Mouse (Mus musculus) thymus, adult 2 months (tissue): ENCODE measurements at regions not wholly inside any gene's neighbourhood (a gene's known extent, or its start where the extent isn't known, plus 50 kb on each side); places are given as distances from the start of the nearest gene placed in this dataset.

Source experiments
- DNase-seq: peaks from one replicate; pipeline ENCODE4 v3.0.0; 2021
- H3K27ac ChIP-seq: fragments of 200-500 bp; 2 replicates; pipeline ENCODE4 v1.5.1; 2012; ENCODE audit warnings: low read length, control low read depth; ENCODE audit not compliant: control insufficient read depth, insufficient read depth
- H3K27me3 ChIP-seq: fragments of 200-500 bp; 2 replicates; pipeline ENCODE4 v1.6.1; 2012; ENCODE audit warnings: mild to moderate bottlenecking, low read length, moderate library complexity, mixed read lengths; ENCODE audit not compliant: control insufficient read depth, insufficient read depth
- H3K36me3 ChIP-seq: fragments of 200-500 bp; 2 replicates; pipeline ENCODE4 v1.6.1; 2012; ENCODE audit warnings: mild to moderate bottlenecking, low read length, moderate library complexity; ENCODE audit not compliant: control insufficient read depth, insufficient read depth
- H3K4me1 ChIP-seq: fragments of 200-500 bp; replicated peaks from 2 replicates; pipeline ENCODE4 v1.6.1; 2012; ENCODE audit warnings: low read length; ENCODE audit not compliant: control insufficient read depth, insufficient read depth
- H3K4me3 ChIP-seq: fragments of 200-500 bp; 2 replicates; pipeline ENCODE4 v1.5.1; 2012; ENCODE audit warnings: mild to moderate bottlenecking, low read length, control low read depth, moderate library complexity; ENCODE audit not compliant: control insufficient read depth, insufficient read depth
- CTCF ChIP-seq: fragments of 200-500 bp; IDR thresholded peaks from 2 replicates; pipeline ENCODE4 v1.5.1; 2012; ENCODE audit warnings: mild to moderate bottlenecking, control low read depth, low read length, moderate library complexity, borderline replicate concordance; ENCODE audit not compliant: control insufficient read depth, poor library complexity, insufficient read depth; ENCODE audit errors: extremely low read depth
- POLR2A ChIP-seq: fragments of 200-500 bp; IDR thresholded peaks from 2 replicates; pipeline ENCODE4 v1.6.1; 2012; ENCODE audit warnings: mild to moderate bottlenecking, low read length, control low read depth, moderate library complexity; ENCODE audit not compliant: control insufficient read depth, poor library complexity, insufficient read depth; ENCODE audit errors: extremely low read depth
- WGBS: fragments of 180-500 bp; shearing (Covaris S2); methylation state at CpG from one replicate; pipeline ENCODE4 v1.1.7; 2018; 5-methylcytosine and 5-hydroxymethylcytosine counted together

DNA sequence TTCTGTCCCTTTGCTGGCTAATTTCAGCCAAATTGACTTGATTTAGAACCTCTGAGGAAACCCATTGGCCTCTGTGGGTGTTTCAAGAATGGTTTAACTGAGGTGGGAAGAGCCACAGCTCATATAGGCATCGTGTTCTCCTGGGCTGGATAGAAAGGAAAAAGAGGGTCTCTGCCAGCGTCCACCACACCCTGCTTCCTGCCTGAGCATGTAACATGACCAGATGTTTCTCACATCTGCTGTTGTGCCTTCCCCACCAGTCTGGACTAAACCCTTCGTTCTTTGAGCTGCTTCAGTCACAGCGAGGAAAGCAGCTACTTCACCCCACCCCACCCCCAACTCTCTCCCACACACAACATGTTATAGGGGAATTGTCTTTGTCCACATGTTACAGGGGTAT, 366.3 kb upstream of the Trib2 start:
- no peak for DNase-seq
- no peak overlapping the region for H3K27ac ChIP-seq
- whole genome bisulfite sequencing = 52% methylated on average over 4 of the region's 4 CpGs

DNA sequence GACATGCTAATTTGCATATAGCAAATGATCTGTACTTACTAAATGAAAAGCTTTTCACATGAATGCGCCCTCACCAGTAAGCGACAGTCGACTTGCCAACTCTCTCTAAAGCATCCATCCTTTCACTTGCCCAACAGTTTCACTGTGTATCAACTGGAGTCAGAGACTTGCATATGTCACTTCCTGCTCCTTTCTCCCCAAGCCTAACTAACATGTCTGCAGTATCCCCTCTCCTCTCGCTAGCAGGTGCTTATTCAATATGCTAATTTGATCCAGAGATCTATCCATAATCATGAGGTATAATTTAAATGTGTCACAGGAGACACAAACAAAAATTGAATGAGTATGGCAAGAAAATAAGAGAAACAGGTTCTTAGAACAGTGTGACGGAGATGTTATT, 364.9 kb upstream of the Trib2 start:
- TF ChIP-seq CTCF = no peak
- no peaks in the 10 kb centered on the region for H3K27me3 ChIP-seq
- no peak overlapping the region for H3K27ac ChIP-seq
- no peak overlapping the region for H3K4me3 ChIP-seq
- no peak for DNase-seq
- H3K36me3 ChIP-seq = no peaks in the 10 kb centered on the region
- WGBS = 95% methylated on average over 5 of the region's 5 CpGs
- peaks cover 9% of the 10 kb centered on the region for H3K4me1 ChIP-seq

More for the DNA sequence above, 366.3 kb upstream of the Trib2 start:
- no peak overlapping the region for H3K4me3 ChIP-seq
- no peak for TF ChIP-seq CTCF
- TF ChIP-seq POLR2A = no peak
- H3K4me1 ChIP-seq = peaks cover 9% of the 10 kb centered on the region
- H3K27me3 ChIP-seq = no peaks in the 10 kb centered on the region
- H3K36me3 ChIP-seq = no peaks in the 10 kb centered on the region

DNA sequence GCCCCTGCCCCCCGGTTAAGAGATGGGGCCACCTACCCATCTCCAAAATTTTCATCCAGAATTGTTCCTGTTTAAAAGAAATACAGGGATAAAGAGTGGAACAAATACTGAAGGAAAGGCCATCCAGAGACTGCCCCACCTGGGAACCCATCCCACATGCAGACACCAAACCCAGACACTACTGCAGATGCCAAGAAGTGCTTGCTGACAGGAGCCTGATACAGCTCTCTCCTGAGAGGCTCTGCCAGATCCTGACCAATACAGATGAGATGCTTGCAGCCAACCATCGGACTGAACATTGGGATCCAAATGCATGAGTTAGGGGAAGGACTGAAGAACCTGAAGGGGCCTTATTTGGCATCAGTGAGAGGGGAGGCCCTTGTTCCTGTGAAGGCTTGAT, 363.2 kb upstream of the Trib2 start:
- H3K27me3 ChIP-seq = no peaks in the 10 kb centered on the region
- WGBS = 99% methylated on average over 2 of the region's 2 CpGs
- H3K27ac ChIP-seq = no peak overlapping the region
- no peak for DNase-seq
- H3K4me3 ChIP-seq = no peak overlapping the region
- H3K4me1 ChIP-seq = no peaks in the 10 kb centered on the region
- no peaks in the 10 kb centered on the region for H3K36me3 ChIP-seq
- TF ChIP-seq CTCF (no peak), POLR2A (no peak)

DNA sequence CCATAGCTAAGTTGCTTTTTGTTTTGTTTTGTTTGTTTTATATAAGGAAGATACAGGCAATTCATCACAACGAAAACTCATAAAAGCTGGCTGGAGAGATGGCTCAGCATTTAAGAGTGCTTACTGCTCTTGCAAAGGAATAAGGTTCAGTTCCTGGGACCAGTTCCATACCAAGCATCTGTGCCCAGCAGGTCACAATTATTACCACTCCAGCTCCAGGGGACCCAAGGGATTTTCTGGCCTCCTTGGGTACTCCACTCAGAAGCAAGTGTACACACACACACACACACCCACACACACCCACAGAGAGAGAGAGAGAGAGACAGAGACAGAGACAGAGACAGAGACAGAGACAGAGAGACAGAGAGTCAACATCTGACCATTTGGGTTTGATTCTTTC, 359.6 kb upstream of the Trib2 start:
- DNase-seq = no peak
- no peaks in the 10 kb centered on the region for H3K4me1 ChIP-seq
- H3K27ac ChIP-seq = no peak overlapping the region
- H3K36me3 ChIP-seq = no peaks in the 10 kb centered on the region
- TF ChIP-seq CTCF = no peak
- TF ChIP-seq POLR2A = no peak
- H3K27me3 ChIP-seq = no peaks in the 10 kb centered on the region
- 97% methylated on average over 1 of the region's 1 CpGs for WGBS
- H3K4me3 ChIP-seq = no peak overlapping the region

DNA sequence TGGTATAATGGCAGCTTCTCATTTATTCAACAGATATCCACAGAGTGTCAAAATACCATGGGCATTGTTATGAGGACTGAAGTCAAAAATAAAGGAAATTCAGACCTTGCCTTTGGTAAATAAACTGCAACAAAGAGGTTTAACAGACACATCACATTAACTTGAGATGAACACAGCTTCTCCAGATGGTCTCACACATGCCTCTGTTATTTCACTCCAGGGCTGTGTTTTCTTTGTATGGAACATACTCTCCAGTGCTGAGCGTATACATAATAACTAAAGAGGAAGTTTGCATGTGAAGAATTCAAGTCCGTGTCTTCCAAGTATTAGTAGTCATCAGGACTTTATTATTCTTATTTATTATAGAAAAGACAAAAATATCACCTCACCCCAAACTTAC, 355.5 kb upstream of the Trib2 start:
- Histone ChIP-seq H3K4me3 (no peak overlapping the region), H3K27ac (no peak overlapping the region), H3K36me3 (no peaks in the 10 kb centered on the region), H3K4me1 (no peaks in the 10 kb centered on the region), H3K27me3 (no peaks in the 10 kb centered on the region)
- no peak for TF ChIP-seq POLR2A
- no peak for TF ChIP-seq CTCF
- WGBS = 94% methylated on average over 2 of the region's 2 CpGs
- DNase-seq = no peak

DNA sequence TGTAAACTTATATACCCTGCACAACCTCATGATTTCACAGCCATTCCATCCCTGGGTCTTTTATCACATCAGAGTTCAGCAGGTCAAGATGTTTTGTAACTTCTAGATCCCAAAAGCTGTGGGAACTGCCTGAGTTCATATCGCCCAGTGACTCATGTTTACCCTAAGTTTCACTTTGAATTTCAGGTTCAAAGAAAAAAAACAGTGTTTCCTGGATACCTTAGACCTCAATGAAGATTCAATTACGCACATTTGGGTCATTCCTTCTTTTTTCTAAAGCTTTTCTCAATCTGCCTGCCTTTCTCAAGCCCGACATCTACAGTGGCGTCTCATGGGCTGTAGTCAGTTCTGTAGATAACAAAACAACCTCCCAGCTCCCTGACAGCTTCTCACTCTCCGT, 354.9 kb upstream of the Trib2 start:
- TF ChIP-seq POLR2A = no peak
- no peak for TF ChIP-seq CTCF
- WGBS = 91% methylated on average over 5 of the region's 5 CpGs
- Histone ChIP-seq H3K36me3 (no peaks in the 10 kb centered on the region), H3K4me1 (no peaks in the 10 kb centered on the region), H3K27me3 (no peaks in the 10 kb centered on the region), H3K27ac (no peak overlapping the region), H3K4me3 (no peak overlapping the region)
- DNase-seq = no peak

DNA sequence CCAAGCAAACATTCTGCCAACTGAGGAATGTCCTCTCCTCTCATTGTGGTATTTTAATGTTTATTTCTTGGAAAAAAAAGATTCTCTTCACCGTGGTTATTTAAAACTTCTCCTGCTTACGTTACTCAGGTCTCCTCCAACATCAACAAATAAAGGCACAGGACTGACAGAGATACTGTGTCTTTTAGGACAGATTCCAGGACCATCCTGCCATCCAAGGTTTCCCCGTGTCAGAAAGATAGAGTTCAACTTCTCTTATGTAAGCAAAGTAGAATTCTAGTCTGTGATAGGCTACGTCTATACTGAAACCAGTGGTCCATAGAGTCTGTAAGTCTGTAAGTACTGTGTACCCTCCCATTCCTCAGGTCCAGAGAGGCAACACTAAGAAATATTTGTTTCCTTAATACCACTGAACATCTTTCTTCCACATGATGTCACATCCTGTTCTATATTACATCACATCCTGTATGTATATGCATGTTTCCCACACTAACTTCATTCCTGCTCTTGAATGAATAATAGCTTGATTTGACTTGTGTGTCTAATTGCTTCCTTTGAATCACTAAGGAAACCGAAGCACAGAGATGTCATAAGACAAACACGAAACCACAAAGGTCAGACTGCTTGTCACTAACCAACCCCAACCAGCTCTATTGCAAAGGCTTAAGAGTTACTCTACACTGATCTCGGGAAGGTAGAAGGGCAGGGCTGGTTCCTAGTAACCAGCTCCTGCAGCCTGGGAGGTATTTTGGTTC, 353.2 kb upstream of the Trib2 start:
- no peak overlapping the region for H3K4me3 ChIP-seq
- H3K4me1 ChIP-seq = no peaks in the 10 kb centered on the region
- DNase-seq = no peak
- no peaks in the 10 kb centered on the region for H3K27me3 ChIP-seq
- H3K36me3 ChIP-seq = no peaks in the 10 kb centered on the region
- no peak overlapping the region for H3K27ac ChIP-seq
- 55% methylated on average over 7 of the region's 7 CpGs for WGBS
- no peak for TF ChIP-seq POLR2A
